Mouse (Mus musculus) bone marrow, adult 2 months (tissue): ENCODE measurements around the gene Cwc22.

ENCODE experiments used
- CTCF ChIP-seq: fragments of 200-500 bp; IDR thresholded peaks from 2 replicates; pipeline ENCODE4 v1.5.1; 2011; ENCODE audit warnings: low read length, control low read depth; ENCODE audit not compliant: control insufficient read depth, insufficient read depth
- POLR2A ChIP-seq: fragments of 200-500 bp; IDR thresholded peaks from 2 replicates; pipeline ENCODE4 v1.6.1; 2011; ENCODE audit warnings: low read depth, mild to moderate bottlenecking, control low read depth, low read length, borderline replicate concordance; ENCODE audit not compliant: control insufficient read depth

GRCm38 (mm10) chr2:77874678-77875077, 71.5 kb downstream of the Cwc22 start:
- TF ChIP-seq POLR2A = no peak
- no peak for TF ChIP-seq CTCF
